Mouse (Mus musculus) lung, embryonic 14.5 days (tissue): ENCODE measurements at regions not wholly inside any gene's neighbourhood (a gene's known extent, or its start where the extent isn't known, plus 50 kb on each side); places are given as distances from the start of the nearest gene placed in this dataset.
A peak's percentile ranks its signal among the peaks of the same experiment; 100 is the strongest.

ENCODE experiments used
- ATAC-seq: fragments of 200-750 bp; cut with Nextera tagmentation; 2 replicates; pipeline ENCODE4 v1.8.0; 2017; ENCODE audit warnings: mild to moderate bottlenecking, moderate TSS enrichment, moderate library complexity; ENCODE audit not compliant: insufficient read depth
- DNase-seq: peaks from one replicate; pipeline ENCODE4 v3.0.0-alpha.2; 2015
- H3K27ac ChIP-seq: fragments of 300-500 bp; sonication (generic); 2 replicates; pipeline ENCODE4 v1.5.1; 2014; ENCODE audit warnings: low read depth, mild to moderate bottlenecking, moderate library complexity
- H3K27me3 ChIP-seq: fragments of 300-500 bp; sonication (generic); 2 replicates; pipeline ENCODE4 v1.6.1; 2014; ENCODE audit warnings: low read length, control low read depth; ENCODE audit not compliant: insufficient read depth
- H3K36me3 ChIP-seq: fragments of 300-500 bp; sonication (generic); 2 replicates; pipeline ENCODE4 v1.6.1; 2014; ENCODE audit warnings: control low read depth; ENCODE audit not compliant: insufficient read depth
- H3K4me1 ChIP-seq: fragments of 300-500 bp; sonication (generic); 2 replicates; pipeline ENCODE4 v1.6.1; 2014; ENCODE audit warnings: antibody characterized with exemption, control low read depth; ENCODE audit not compliant: insufficient read depth
- H3K4me2 ChIP-seq: fragments of 300-500 bp; sonication (generic); 2 replicates; pipeline ENCODE4 v1.6.1; 2014; ENCODE audit warnings: mild to moderate bottlenecking
- H3K4me3 ChIP-seq: fragments of 300-500 bp; sonication (generic); 2 replicates; pipeline ENCODE4 v1.5.1; 2014; ENCODE audit warnings: low read depth, low read length
- H3K9ac ChIP-seq: fragments of 300-500 bp; sonication (generic); 2 replicates; pipeline ENCODE4 v1.6.1; 2014
- H3K9me3 ChIP-seq: fragments of 300-500 bp; sonication (generic); 2 replicates; pipeline ENCODE4 v1.6.1; 2016; ENCODE audit warnings: low read depth, low read length, control low read depth
- CTCF ChIP-seq: IDR thresholded peaks from 2 replicates; pipeline ENCODE4 v1.5.1; 2016; ENCODE audit warnings: antibody characterized with exemption, low read depth
- WGBS: fragments of 180-500 bp; shearing (Covaris S2); extraction: QIAGEN DNeasy Blood & Tissue Kit; methylation state at CpG from one replicate; pipeline ENCODE4 v1.1.7; 2014; 5-methylcytosine and 5-hydroxymethylcytosine counted together

DNA sequence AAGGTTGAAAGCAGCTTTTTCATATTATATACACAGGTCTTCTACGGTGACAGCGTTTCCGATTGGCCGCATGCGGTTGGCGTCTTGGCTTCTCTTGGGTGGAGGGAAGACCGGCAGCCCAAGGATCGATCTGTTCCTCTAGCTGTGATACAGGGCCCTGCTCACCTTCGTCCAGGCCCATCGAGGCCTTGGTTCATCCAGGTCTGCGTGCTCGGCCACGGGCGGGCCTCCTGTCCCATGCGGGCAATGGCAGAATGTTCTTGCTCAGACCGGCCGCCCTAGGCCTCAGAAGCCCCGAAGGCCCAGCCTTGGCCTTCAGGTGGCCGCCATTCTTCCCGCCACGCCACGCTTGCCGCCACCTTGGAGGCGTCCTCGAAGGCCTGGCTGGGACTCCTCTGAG is 194.4 kb upstream of the Ppp6c start:
- TF ChIP-seq CTCF = no peak
- Histone ChIP-seq H3K4me2 (no peak overlapping the region), H3K9me3 (no peaks in the 10 kb centered on the region), H3K4me3 (no peak overlapping the region), H3K9ac (no peak overlapping the region), H3K36me3 (no peaks in the 10 kb centered on the region), H3K27me3 (no peaks in the 10 kb centered on the region), H3K4me1 (no peaks in the 10 kb centered on the region), H3K27ac (no peak overlapping the region)
- WGBS = 92% methylated on average over 21 of the region's 25 CpGs
- DNase-seq (no peak), ATAC-seq (no peak)

GRCm38 (mm10) chr2:39400336-39400735 is 174.1 kb upstream of the Ppp6c start:
- no peaks in the 10 kb centered on the region for H3K27me3 ChIP-seq
- H3K9ac ChIP-seq = no peak overlapping the region
- no peak overlapping the region for H3K27ac ChIP-seq
- H3K4me3 ChIP-seq = no peak overlapping the region
- no peaks in the 10 kb centered on the region for H3K4me1 ChIP-seq
- TF ChIP-seq CTCF = no peak
- peak; percentile 2 for DNase-seq
- H3K4me2 ChIP-seq = no peak overlapping the region
- H3K9me3 ChIP-seq = no peaks in the 10 kb centered on the region
- no peak for ATAC-seq
- no peaks in the 10 kb centered on the region for H3K36me3 ChIP-seq
- 33% methylated on average over 2 of the region's 2 CpGs for WGBS

DNA sequence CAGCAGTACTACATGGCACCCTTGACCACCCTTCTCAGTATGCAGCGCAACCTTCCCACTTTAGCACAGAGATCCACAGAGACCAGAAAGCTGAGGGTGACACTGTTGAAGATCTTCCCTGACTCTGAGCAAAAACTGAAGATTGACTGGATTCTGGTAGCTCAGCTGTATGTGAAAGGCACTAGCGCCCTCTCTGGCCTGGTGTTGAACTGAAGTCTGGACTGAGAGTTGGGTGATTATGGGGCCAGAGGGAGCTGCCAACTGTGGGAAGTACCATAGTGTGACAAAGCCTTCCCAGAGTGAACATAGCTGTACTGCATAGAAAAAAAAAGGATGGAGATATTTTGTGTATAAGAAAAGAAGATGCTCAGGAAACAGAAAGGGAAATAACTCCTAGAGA is 173.3 kb upstream of the Ppp6c start:
- Histone ChIP-seq H3K4me2 (no peak overlapping the region), H3K27me3 (no peaks in the 10 kb centered on the region), H3K4me3 (no peak overlapping the region), H3K36me3 (no peaks in the 10 kb centered on the region), H3K9me3 (no peaks in the 10 kb centered on the region), H3K9ac (no peak overlapping the region), H3K27ac (no peak overlapping the region), H3K4me1 (no peaks in the 10 kb centered on the region)
- ATAC-seq (no peak), DNase-seq (peak; percentile 4)
- WGBS = 73% methylated on average over 2 of the region's 2 CpGs
- no peak for TF ChIP-seq CTCF

- Histone ChIP-seq H3K27me3 (no peaks in the 10 kb centered on the region), H3K9ac (no peak overlapping the region), H3K27ac (no peak overlapping the region), H3K36me3 (no peaks in the 10 kb centered on the region), H3K4me2 (no peak overlapping the region), H3K4me3 (no peak overlapping the region), H3K9me3 (no peaks in the 10 kb centered on the region), H3K4me1 (no peaks in the 10 kb centered on the region)
- no peak for ATAC-seq
- DNase-seq = no peak
- TF ChIP-seq CTCF = no peak
- 64% methylated on average over 3 of the region's 3 CpGs for WGBS
Measured at GRCm38 (mm10) chr2:39394643-39395042, 168.4 kb upstream of the Ppp6c start.

DNA sequence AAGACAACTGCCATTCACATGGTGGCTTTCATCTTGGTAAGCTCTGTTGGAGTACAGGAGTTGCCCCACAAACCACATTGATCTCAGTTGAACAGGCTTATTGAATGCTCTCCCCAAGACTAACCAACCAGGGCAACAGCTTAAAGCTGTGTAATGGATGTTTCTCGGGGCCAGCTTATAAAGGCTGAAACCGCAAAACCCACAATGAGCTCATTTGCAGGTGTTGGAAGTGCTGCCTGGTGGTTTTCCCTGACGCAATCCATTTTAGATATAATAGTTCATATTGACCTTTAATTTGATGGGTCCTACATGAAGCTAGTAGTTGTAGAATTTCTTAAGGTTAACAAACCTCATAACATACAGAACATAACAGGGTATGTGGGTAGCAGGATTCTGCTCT is 151.0 kb upstream of the Ppp6c start:
- DNase-seq = no peak
- Histone ChIP-seq H3K27ac (no peak overlapping the region), H3K4me1 (no peaks in the 10 kb centered on the region), H3K27me3 (no peaks in the 10 kb centered on the region), H3K36me3 (no peaks in the 10 kb centered on the region), H3K4me3 (no peak overlapping the region), H3K9me3 (no peaks in the 10 kb centered on the region; the same call in 1 of the 2 replicates), H3K9ac (no peak overlapping the region), H3K4me2 (no peak overlapping the region)
- TF ChIP-seq CTCF = no peak
- WGBS = 82% methylated on average over 3 of the region's 3 CpGs
- no peak for ATAC-seq

DNA sequence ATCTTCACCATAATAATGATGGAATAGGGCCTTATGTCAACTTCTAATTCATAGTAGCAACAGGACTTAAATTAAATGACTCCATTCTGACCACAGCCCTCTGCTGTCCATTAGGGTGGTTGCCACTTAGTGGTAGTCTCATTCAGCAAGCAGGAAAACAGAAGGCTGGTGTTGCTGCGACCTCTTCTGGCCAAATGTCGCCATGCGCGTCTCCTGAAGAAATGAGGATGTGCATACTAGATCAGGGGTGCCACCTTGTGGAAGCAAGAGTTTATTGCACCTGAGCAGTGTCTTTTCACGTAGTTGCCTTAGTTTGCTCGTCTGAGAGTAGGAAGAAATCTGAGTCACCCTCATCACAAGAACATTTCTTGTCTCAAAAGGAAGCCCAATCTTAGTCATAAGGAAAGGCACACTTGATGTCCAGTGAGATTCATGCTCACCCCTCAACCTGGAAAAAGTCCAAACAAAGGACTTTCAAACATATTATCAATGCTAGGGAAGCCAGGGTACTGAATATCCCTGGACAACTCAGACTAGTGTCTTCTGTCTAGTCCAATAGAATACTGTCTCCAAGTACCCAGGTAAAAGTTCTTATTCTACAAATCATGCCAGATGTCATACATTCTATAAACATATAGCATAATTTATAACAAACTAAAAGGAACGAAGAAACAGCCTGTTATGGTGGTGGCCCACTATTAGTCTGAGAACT is 147.0 kb upstream of the Ppp6c start:
- Histone ChIP-seq H3K36me3 (no peaks in the 10 kb centered on the region), H3K9me3 (no peaks in the 10 kb centered on the region), H3K9ac (no peak overlapping the region), H3K27me3 (no peaks in the 10 kb centered on the region), H3K27ac (no peak overlapping the region), H3K4me3 (no peak overlapping the region), H3K4me1 (no peaks in the 10 kb centered on the region), H3K4me2 (no peak overlapping the region)
- DNase-seq = peak; percentile 97
- ATAC-seq = peak; percentile 95
- peak; percentile 100 for TF ChIP-seq CTCF
- WGBS = 15% methylated on average over 7 of the region's 7 CpGs

- WGBS = 57% methylated on average over 3 of the region's 3 CpGs
- no peak for TF ChIP-seq CTCF
Measured at GRCm38 (mm10) chr2:39344207-39344606, 118.0 kb upstream of the Ppp6c start.

DNA sequence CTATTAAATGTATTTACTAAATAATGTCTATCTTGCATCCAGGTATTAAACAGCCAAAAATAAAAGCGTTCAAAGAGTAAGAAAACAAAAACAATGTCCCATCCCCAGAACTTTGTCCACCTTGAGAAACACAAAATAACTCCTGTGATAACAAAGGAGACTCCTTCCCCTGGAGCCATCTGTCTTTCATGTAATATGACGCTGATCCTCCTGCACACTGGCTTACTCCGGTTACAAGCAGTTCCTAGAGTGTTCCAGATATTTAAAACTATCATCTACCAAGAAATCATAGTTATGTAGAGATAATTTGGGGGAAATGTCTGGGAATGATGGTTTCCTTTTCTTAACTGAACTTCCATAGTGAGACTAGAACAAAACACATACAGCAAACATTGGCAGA is 114.2 kb upstream of the Ppp6c start:
- no peaks in the 10 kb centered on the region for H3K4me1 ChIP-seq
- no peak overlapping the region for H3K27ac ChIP-seq
- DNase-seq = no peak
- no peaks in the 10 kb centered on the region for H3K36me3 ChIP-seq
- WGBS = 34% methylated on average over 3 of the region's 3 CpGs
- H3K4me2 ChIP-seq = no peak overlapping the region
- ATAC-seq = no peak
- no peak overlapping the region for H3K4me3 ChIP-seq
- H3K27me3 ChIP-seq = no peaks in the 10 kb centered on the region
- no peaks in the 10 kb centered on the region for H3K9me3 ChIP-seq
- no peak for TF ChIP-seq CTCF
- no peak overlapping the region for H3K9ac ChIP-seq

More at GRCm38 (mm10) chr2:39344207-39344606, 118.0 kb upstream of the Ppp6c start:
- Histone ChIP-seq H3K4me1 (no peaks in the 10 kb centered on the region), H3K36me3 (no peaks in the 10 kb centered on the region), H3K27ac (no peak overlapping the region), H3K4me2 (no peak overlapping the region), H3K9me3 (no peaks in the 10 kb centered on the region), H3K9ac (no peak overlapping the region), H3K4me3 (no peak overlapping the region), H3K27me3 (no peaks in the 10 kb centered on the region)
- no peak; the same call in 1 of the 2 replicates for ATAC-seq
- peak; percentile 54 for DNase-seq
